Mouse (Mus musculus) thymus, adult 2 months (tissue): ENCODE measurements around the gene Iqcf3. TPM values are rescaled to one million over a fixed set of nuclear protein-coding genes. Genes with fewer than 3 reads are reported as not detected.

ENCODE experiments used
- DNase-seq: peaks from one replicate; pipeline ENCODE4 v3.0.0; 2021
- H3K27ac ChIP-seq: fragments of 200-500 bp; 2 replicates; pipeline ENCODE4 v1.5.1; 2012; ENCODE audit warnings: low read length, control low read depth; ENCODE audit not compliant: control insufficient read depth, insufficient read depth
- H3K27me3 ChIP-seq: fragments of 200-500 bp; 2 replicates; pipeline ENCODE4 v1.6.1; 2012; ENCODE audit warnings: mild to moderate bottlenecking, low read length, moderate library complexity, mixed read lengths; ENCODE audit not compliant: control insufficient read depth, insufficient read depth
- H3K36me3 ChIP-seq: fragments of 200-500 bp; 2 replicates; pipeline ENCODE4 v1.6.1; 2012; ENCODE audit warnings: mild to moderate bottlenecking, low read length, moderate library complexity; ENCODE audit not compliant: control insufficient read depth, insufficient read depth
- H3K4me1 ChIP-seq: fragments of 200-500 bp; replicated peaks from 2 replicates; pipeline ENCODE4 v1.6.1; 2012; ENCODE audit warnings: low read length; ENCODE audit not compliant: control insufficient read depth, insufficient read depth
- H3K4me3 ChIP-seq: fragments of 200-500 bp; 2 replicates; pipeline ENCODE4 v1.5.1; 2012; ENCODE audit warnings: mild to moderate bottlenecking, low read length, control low read depth, moderate library complexity; ENCODE audit not compliant: control insufficient read depth, insufficient read depth
- CTCF ChIP-seq: fragments of 200-500 bp; IDR thresholded peaks from 2 replicates; pipeline ENCODE4 v1.5.1; 2012; ENCODE audit warnings: mild to moderate bottlenecking, control low read depth, low read length, moderate library complexity, borderline replicate concordance; ENCODE audit not compliant: control insufficient read depth, poor library complexity, insufficient read depth; ENCODE audit errors: extremely low read depth
- POLR2A ChIP-seq: fragments of 200-500 bp; IDR thresholded peaks from 2 replicates; pipeline ENCODE4 v1.6.1; 2012; ENCODE audit warnings: mild to moderate bottlenecking, low read length, control low read depth, moderate library complexity; ENCODE audit not compliant: control insufficient read depth, poor library complexity, insufficient read depth; ENCODE audit errors: extremely low read depth
- WGBS: fragments of 180-500 bp; shearing (Covaris S2); methylation state at CpG from one replicate; pipeline ENCODE4 v1.1.7; 2018; 5-methylcytosine and 5-hydroxymethylcytosine counted together
- polyA plus RNA-seq: library from polyadenylated mRNA; depleted of rRNA; stranded (reverse); fragments of >200 nt; gene quantifications from 2 replicates; pipeline ENCODE4 v1.2.3, GENCODE M21; 2012

Iqcf3 gene
- polyA plus RNA-seq, 1 experiment = 0.18 TPM

DNA sequence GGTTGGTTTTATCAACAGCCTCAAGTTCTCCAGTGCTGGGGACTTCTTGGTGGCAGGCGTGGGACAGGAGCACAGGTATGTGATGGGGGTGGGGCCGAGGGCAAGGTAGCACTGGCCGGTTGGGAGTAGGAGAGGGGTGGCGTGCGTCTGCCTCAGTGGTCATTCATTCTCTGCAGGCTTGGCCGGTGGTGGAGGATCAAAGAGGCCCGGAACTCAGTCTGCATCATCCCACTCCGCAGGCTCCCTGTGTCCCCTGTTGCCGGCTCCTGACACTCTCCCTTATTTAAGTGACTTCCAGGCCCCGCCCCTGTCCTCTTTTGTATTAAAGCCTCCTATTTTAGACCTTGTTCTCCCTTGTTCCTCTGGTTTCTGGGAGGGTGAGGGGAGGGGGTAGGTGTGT, 76.4 kb downstream of the Iqcf3 start:
- WGBS = 97% methylated on average over 10 of the region's 10 CpGs
- Histone ChIP-seq H3K4me3 (no peak overlapping the region), H3K36me3 (no peaks in the 10 kb centered on the region), H3K27me3 (no peaks in the 10 kb centered on the region), H3K27ac (no peak overlapping the region), H3K4me1 (no peaks in the 10 kb centered on the region)
- TF ChIP-seq POLR2A = no peak
- no peak for TF ChIP-seq CTCF
- DNase-seq = no peak

DNA sequence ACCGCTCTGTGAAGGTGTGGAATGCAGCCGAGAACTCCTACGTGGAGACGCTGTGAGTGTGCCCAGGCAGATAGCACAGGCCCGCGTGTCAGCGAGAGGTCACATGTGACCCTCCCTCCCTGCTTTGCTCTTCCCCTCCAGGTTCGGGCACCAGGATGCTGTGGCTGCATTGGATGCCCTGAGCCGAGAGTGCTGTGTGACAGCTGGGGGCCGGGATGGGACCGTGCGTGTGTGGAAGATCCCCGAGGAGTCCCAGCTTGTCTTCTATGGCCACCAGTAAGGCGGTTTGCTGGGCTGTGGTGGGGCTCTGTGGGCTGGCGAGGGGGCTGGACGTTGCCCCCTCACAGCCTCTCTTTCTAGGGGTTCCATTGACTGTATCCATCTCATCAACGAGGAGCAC, 77.8 kb downstream of the Iqcf3 start:
- Histone ChIP-seq H3K4me3 (no peak overlapping the region), H3K4me1 (no peaks in the 10 kb centered on the region), H3K36me3 (no peaks in the 10 kb centered on the region), H3K27me3 (no peaks in the 10 kb centered on the region), H3K27ac (no peak overlapping the region)
- WGBS = 96% methylated on average over 17 of the region's 17 CpGs
- TF ChIP-seq POLR2A = no peak
- no peak for TF ChIP-seq CTCF
- DNase-seq = no peak

DNA sequence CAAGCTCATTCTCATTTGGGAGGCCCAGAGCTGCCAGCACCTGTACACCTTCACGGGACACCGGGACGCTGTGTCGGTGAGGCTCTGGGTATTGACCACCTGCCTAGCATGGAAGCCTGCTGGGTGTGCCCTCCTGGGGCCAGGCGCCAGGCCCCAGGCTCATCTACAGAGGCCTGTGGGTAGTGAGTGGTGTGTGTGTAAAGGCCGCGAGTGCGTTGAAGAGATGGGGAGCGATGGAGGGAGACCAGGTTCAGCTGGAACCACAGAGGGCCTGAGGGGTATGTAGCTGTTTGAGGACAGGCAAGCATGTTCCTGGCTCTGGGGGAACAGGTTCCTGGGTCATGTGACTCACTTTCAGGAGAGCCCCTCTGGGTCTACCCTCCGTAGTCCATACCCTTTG, 78.3 kb downstream of the Iqcf3 start:
- DNase-seq = no peak
- 95% methylated on average over 10 of the region's 10 CpGs for WGBS
- TF ChIP-seq CTCF (no peak), POLR2A (no peak)
- H3K4me1 ChIP-seq = peaks cover 2% of the 10 kb centered on the region
- H3K27me3 ChIP-seq = no peaks in the 10 kb centered on the region
- H3K4me3 ChIP-seq = no peak overlapping the region
- H3K36me3 ChIP-seq = no peaks in the 10 kb centered on the region
- H3K27ac ChIP-seq = no peak overlapping the region

DNA sequence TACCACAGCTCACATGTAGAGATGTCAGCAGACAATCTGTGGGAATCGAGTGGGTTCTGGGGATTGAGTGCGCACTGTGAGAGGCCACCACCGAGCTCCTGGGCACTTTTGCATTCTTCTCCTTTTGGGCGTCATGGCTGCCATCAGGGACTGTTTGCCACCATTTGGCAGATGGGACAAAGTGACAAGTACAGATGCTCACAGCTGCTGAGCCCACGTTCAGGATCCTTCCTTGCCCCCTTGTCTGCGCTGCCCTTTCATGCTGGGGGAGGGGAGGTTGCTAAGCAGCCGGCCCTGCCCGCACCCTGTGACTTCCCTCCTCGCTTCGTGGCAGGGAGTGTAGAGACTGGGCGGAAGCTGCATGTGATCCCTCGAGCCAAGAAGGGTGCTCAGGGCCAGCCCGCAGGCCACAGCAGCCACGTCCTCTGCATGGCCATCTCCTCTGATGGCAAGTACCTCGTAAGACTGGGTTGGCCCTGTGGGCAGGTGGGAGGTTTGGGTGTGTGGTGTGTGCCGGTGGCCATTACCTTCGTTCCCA, 78.8 kb downstream of the Iqcf3 start:
- DNase-seq = no peak
- TF ChIP-seq CTCF = no peak
- no peak for TF ChIP-seq POLR2A
- H3K27me3 ChIP-seq = no peaks in the 10 kb centered on the region
- H3K4me3 ChIP-seq = no peak overlapping the region
- no peak overlapping the region for H3K27ac ChIP-seq
- H3K4me1 ChIP-seq = peaks cover 7% of the 10 kb centered on the region
- 93% methylated on average over 17 of the region's 17 CpGs for WGBS
- no peaks in the 10 kb centered on the region for H3K36me3 ChIP-seq

DNA sequence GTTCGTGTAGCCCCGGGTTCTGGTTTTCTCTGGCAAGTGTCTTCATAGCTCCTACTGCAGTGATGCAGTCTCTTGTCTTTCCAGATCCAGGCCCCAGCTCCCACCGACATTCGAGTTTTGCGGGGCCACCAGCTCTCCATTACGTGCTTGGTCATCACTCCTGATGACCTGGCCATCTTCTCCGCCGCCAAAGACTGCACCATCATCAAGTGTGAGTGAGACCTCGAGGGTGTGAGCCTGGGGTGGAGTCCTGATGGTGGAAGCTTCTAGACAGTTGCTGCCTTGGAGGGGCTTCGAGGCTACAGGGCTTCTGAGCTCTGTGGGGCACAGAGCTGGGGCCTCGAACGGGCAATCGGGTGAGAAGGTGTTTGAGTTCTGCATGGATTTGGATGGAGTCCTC, 79.8 kb downstream of the Iqcf3 start:
- Histone ChIP-seq H3K36me3 (no peaks in the 10 kb centered on the region), H3K4me1 (peaks cover 11% of the 10 kb centered on the region), H3K27ac (no peak overlapping the region), H3K27me3 (no peaks in the 10 kb centered on the region), H3K4me3 (no peak overlapping the region)
- 92% methylated on average over 13 of the region's 13 CpGs for WGBS
- DNase-seq = no peak
- TF ChIP-seq CTCF (no peak), POLR2A (no peak)

DNA sequence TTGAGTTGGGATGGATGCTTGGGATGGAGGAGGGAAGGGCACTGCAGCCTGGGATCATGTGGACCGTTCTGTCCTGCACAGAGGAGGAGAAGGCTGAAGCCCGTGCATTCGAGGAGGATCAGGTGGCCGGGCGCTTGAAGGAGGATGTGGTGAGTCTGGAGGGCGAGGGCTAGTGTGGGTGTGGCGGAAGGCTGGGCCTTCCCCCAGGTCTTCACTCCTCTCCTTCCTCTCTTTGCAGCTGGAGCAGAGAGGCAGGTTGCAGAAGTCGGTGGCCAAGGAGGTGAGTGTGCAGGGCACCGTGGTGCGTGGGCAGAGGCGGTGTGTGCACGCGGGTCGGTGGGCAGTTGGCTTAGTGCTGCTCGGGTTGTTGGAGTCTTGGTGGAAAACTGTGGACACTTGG, 80.4 kb downstream of the Iqcf3 start:
- no peaks in the 10 kb centered on the region for H3K27me3 ChIP-seq
- H3K4me1 ChIP-seq = peaks cover 17% of the 10 kb centered on the region
- no peaks in the 10 kb centered on the region for H3K36me3 ChIP-seq
- no peak overlapping the region for H3K27ac ChIP-seq
- WGBS = 46% methylated on average over 15 of the region's 15 CpGs
- DNase-seq = no peak
- no peak overlapping the region for H3K4me3 ChIP-seq
- TF ChIP-seq CTCF (no peak), POLR2A (no peak)

DNA sequence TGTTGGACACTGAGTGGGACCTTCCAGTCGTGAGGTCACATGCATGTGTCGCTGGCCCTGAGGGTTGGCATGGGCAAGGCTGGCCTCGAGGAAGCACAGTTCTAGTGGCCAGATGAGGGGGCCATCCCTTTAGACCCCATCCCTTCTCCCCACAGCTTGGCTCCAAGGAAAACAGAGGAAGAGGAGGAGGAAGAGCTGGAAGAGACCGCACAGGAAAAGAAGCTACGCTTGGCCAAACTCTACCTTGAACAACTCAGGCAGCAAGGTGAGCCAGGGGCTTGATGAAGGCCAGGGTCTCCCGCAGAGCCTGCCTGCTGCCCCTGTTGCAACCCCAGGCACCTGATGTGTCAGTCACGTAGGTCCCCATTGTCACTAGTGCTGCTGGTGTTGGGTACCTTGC, 80.9 kb downstream of the Iqcf3 start:
- Histone ChIP-seq H3K4me1 (peaks cover 21% of the 10 kb centered on the region), H3K27me3 (no peaks in the 10 kb centered on the region), H3K36me3 (no peaks in the 10 kb centered on the region), H3K4me3 (no peak overlapping the region), H3K27ac (no peak overlapping the region)
- 97% methylated on average over 7 of the region's 7 CpGs for WGBS
- no peak for DNase-seq
- TF ChIP-seq POLR2A (no peak), CTCF (no peak)

DNA sequence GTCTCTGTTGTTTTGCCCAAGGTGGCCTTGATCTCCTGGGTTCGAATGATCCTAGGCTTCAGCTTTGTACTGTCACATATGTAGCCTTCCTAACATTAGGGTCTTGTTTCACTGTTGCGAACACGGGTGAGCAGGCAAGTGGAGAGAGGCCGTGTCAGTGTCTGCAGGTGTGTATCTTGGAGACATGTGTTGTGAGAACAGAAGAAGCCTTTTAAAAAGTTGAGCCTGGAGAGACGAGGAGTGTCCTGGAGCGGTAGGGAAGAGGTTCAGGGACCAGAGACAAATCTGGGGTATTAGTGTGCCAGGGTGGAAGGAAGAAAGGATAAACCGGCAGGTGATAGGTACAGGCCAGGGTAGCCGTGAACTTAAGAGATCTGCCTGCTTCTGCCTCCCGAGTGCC, 83.3 kb downstream of the Iqcf3 start:
- no peaks in the 10 kb centered on the region for H3K27me3 ChIP-seq
- H3K36me3 ChIP-seq = no peaks in the 10 kb centered on the region
- H3K4me1 ChIP-seq = peaks cover 31% of the 10 kb centered on the region
- H3K27ac ChIP-seq = no peak overlapping the region
- DNase-seq = no peak
- H3K4me3 ChIP-seq = peak overlapping the region; percentile 53; the same call in 1 of the 2 replicates
- WGBS = 80% methylated on average over 9 of the region's 9 CpGs
- TF ChIP-seq POLR2A = no peak
- TF ChIP-seq CTCF = no peak
